Mouse (Mus musculus): ENCODE measurements around the gene Taf3. TPM values are rescaled to one million over a fixed set of nuclear protein-coding genes. Genes with fewer than 3 reads are reported as not detected.

Taf3 gene
- total and polyA plus RNA-seq, 2 experiments from 2014 or later: 2.7 to 10.0 TPM

DNA sequence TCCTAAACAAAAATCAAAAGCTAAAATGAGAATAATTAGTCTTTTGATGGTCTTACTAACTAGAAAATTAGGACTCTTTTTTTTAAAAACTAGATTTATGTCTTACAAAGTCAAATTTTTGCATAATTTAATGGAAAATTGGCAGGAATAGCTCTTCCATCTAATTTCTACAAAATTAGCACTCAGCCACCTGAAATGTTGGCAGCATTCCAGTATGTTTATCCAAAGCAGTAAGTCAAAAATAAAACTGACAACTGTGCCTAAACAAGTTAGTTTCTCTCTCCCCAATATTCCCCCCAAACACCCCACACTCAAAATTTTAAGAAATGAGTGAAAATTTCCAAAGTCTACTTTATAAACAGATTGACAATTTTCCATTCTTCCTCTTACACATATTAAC is 85.5 kb downstream of the Taf3 start:
- Histone ChIP-seq H3K36me3 (ENCODE audit: insufficient read depth, low read length) (no peaks in the 10 kb centered on the region), H3K4me1 (ENCODE audit: insufficient read depth, low read length) (peaks cover 2% of the 10 kb centered on the region; the same call in 1 of the 2 replicates), H3K9me3 (ENCODE audit: low read length) (no peaks in the 10 kb centered on the region), H3K27ac (no peak overlapping the region), H3K4me2 (ENCODE audit: low read depth, low read length) (no peak overlapping the region), H3K27me3 (ENCODE audit: insufficient read depth, low read length) (no peaks in the 10 kb centered on the region), H3K4me3 (ENCODE audit: low read length) (no peak overlapping the region), H3K9ac (replicated peaks; ENCODE audit: low read length) (no peak overlapping the region)
- no peak for TF ChIP-seq CTCF (IDR thresholded peaks at IDR 0.05; ENCODE audit: low read depth)
- DNase-seq (ENCODE audit: low spot score) (no peak), ATAC-seq (no peak)

GRCm38 (mm10) chr2:9961708-9962107 is 86.7 kb downstream of the Taf3 start:
- DNase-seq (ENCODE audit: low spot score) (no peak), ATAC-seq (peak; percentile 44; the same call in 1 of the 2 replicates)

GRCm38 (mm10) chr2:9958011-9958410 is 90.4 kb downstream of the Taf3 start:
- Histone ChIP-seq H3K4me2 (ENCODE audit: low read depth, low read length) (no peak overlapping the region), H3K9ac (replicated peaks; ENCODE audit: low read length) (no peak overlapping the region), H3K27me3 (ENCODE audit: insufficient read depth, low read length) (no peaks in the 10 kb centered on the region), H3K9me3 (ENCODE audit: low read length) (no peaks in the 10 kb centered on the region), H3K4me1 (ENCODE audit: insufficient read depth, low read length) (no peaks in the 10 kb centered on the region), H3K36me3 (ENCODE audit: insufficient read depth, low read length) (no peaks in the 10 kb centered on the region), H3K27ac (no peak overlapping the region), H3K4me3 (ENCODE audit: low read length) (no peak overlapping the region)
- DNase-seq (ENCODE audit: low spot score): no peak
- no peak for TF ChIP-seq CTCF (IDR thresholded peaks at IDR 0.05; ENCODE audit: low read depth)
- no peak for ATAC-seq
- 77% methylated on average over 6 of the region's 6 CpGs for WGBS

More at GRCm38 (mm10) chr2:9961708-9962107, 86.7 kb downstream of the Taf3 start:
- Histone ChIP-seq H3K36me3 (ENCODE audit: insufficient read depth, low read length) (no peaks in the 10 kb centered on the region), H3K27ac (no peak overlapping the region), H3K4me2 (ENCODE audit: low read depth, low read length) (no peak overlapping the region), H3K4me3 (ENCODE audit: low read length) (no peak overlapping the region), H3K9me3 (ENCODE audit: low read length) (no peaks in the 10 kb centered on the region), H3K9ac (replicated peaks; ENCODE audit: low read length) (no peak overlapping the region), H3K27me3 (ENCODE audit: insufficient read depth, low read length) (no peaks in the 10 kb centered on the region), H3K4me1 (ENCODE audit: insufficient read depth, low read length) (peaks cover 2% of the 10 kb centered on the region; the same call in 1 of the 2 replicates)
- 50% methylated on average over 3 of the region's 3 CpGs for WGBS
- TF ChIP-seq CTCF (IDR thresholded peaks at IDR 0.05; ENCODE audit: low read depth): no peak

DNA sequence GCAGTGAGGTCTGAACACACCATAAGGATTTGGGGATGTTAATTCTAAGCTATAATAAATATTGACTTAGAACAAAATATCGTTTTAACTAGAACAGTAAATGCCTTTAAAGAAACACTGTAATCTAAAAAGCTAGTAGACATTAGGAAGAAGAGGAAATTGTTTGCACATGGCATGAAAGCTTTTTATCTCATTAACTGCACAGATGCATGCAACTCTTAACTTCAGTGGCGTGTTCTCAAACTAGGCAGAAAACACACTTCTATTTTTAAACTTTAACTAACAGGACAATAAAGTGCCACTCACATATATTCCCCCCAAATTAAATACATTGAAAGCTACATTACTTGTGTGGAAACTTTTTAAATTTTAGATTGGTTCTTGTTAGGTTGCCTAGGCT is 91.8 kb downstream of the Taf3 start:
- no peak for TF ChIP-seq CTCF (IDR thresholded peaks at IDR 0.05; ENCODE audit: low read depth)
- H3K4me2 ChIP-seq (ENCODE audit: low read depth, low read length): no peak overlapping the region

GRCm38 (mm10) chr2:9955576-9956535 is 92.5 kb downstream of the Taf3 start:
- ATAC-seq (no peak), DNase-seq (ENCODE audit: low spot score) (no peak)
- Histone ChIP-seq H3K4me1 (ENCODE audit: insufficient read depth, low read length) (no peaks in the 10 kb centered on the region), H3K9me3 (ENCODE audit: low read length) (no peaks in the 10 kb centered on the region), H3K36me3 (ENCODE audit: insufficient read depth, low read length) (no peaks in the 10 kb centered on the region), H3K9ac (replicated peaks; ENCODE audit: low read length) (no peak overlapping the region), H3K4me2 (ENCODE audit: low read depth, low read length) (no peak overlapping the region), H3K27me3 (ENCODE audit: insufficient read depth, low read length) (no peaks in the 10 kb centered on the region), H3K4me3 (ENCODE audit: low read length) (no peak overlapping the region), H3K27ac (no peak overlapping the region)
- WGBS: 57% methylated on average over 9 of the region's 9 CpGs
- TF ChIP-seq CTCF (IDR thresholded peaks at IDR 0.05; ENCODE audit: low read depth): no peak

More for the DNA sequence above, 91.8 kb downstream of the Taf3 start:
- no peaks in the 10 kb centered on the region for H3K4me1 ChIP-seq (ENCODE audit: insufficient read depth, low read length)
- DNase-seq (ENCODE audit: low spot score): no peak
- H3K9ac ChIP-seq (replicated peaks; ENCODE audit: low read length): no peak overlapping the region
- no peak for ATAC-seq
- H3K9me3 ChIP-seq (ENCODE audit: low read length): no peaks in the 10 kb centered on the region
- no peak overlapping the region for H3K27ac ChIP-seq
- WGBS: 64% methylated on average over 2 of the region's 2 CpGs
- no peak overlapping the region for H3K4me3 ChIP-seq (ENCODE audit: low read length)
- no peaks in the 10 kb centered on the region for H3K36me3 ChIP-seq (ENCODE audit: insufficient read depth, low read length)
- H3K27me3 ChIP-seq (ENCODE audit: insufficient read depth, low read length): no peaks in the 10 kb centered on the region

GRCm38 (mm10) chr2:9946739-9947138 is 101.7 kb downstream of the Taf3 start:
- no peaks in the 10 kb centered on the region for H3K4me1 ChIP-seq (ENCODE audit: insufficient read depth, low read length)
- H3K9me3 ChIP-seq (ENCODE audit: low read length): no peaks in the 10 kb centered on the region
- TF ChIP-seq CTCF (IDR thresholded peaks at IDR 0.05; ENCODE audit: low read depth): no peak
- H3K4me3 ChIP-seq (ENCODE audit: low read length): no peak overlapping the region
- no peak overlapping the region for H3K4me2 ChIP-seq (ENCODE audit: low read depth, low read length)
- H3K9ac ChIP-seq (replicated peaks; ENCODE audit: low read length): no peak overlapping the region
- ATAC-seq: no peak
- H3K27ac ChIP-seq: no peak overlapping the region
- no peak for DNase-seq (ENCODE audit: low spot score)
- 86% methylated on average over 3 of the region's 3 CpGs for WGBS
- no peaks in the 10 kb centered on the region; the same call in 1 of the 2 replicates for H3K36me3 ChIP-seq (ENCODE audit: insufficient read depth, low read length)
- no peaks in the 10 kb centered on the region for H3K27me3 ChIP-seq (ENCODE audit: insufficient read depth, low read length)

- WGBS: 86% methylated on average over 4 of the region's 4 CpGs
- H3K4me3 ChIP-seq (ENCODE audit: low read length): no peak overlapping the region
- H3K9ac ChIP-seq (replicated peaks; ENCODE audit: low read length): no peak overlapping the region
- TF ChIP-seq CTCF (IDR thresholded peaks at IDR 0.05; ENCODE audit: low read depth): no peak
- no peak overlapping the region for H3K4me2 ChIP-seq (ENCODE audit: low read depth, low read length)
- ATAC-seq: no peak
- DNase-seq (ENCODE audit: low spot score): no peak
- H3K9me3 ChIP-seq (ENCODE audit: low read length): no peaks in the 10 kb centered on the region
- H3K27ac ChIP-seq: no peak overlapping the region
- H3K36me3 ChIP-seq (ENCODE audit: insufficient read depth, low read length): no peaks in the 10 kb centered on the region; the same call in 1 of the 2 replicates
- H3K4me1 ChIP-seq (ENCODE audit: insufficient read depth, low read length): no peaks in the 10 kb centered on the region
- no peaks in the 10 kb centered on the region for H3K27me3 ChIP-seq (ENCODE audit: insufficient read depth, low read length)
These were observed 102.8 kb downstream of the Taf3 start for GRCm38 (mm10) chr2:9945611-9946010.

Measured in hindbrain, postnatal 0 days (tissue).